Mouse (Mus musculus) olfactory bulb, adult 2 months (tissue): Measurements from ENCODE around the gene Sprr2e. TPM values are rescaled to one million over a fixed set of nuclear protein-coding genes. Genes with fewer than 3 reads are reported as not detected.

Source experiments
- H3K27ac ChIP-seq: fragments of 200-500 bp; 2 replicates; pipeline ENCODE4 v1.5.1; 2012; ENCODE audit warnings: low read depth, low read length; ENCODE audit not compliant: insufficient read depth
- H3K4me1 ChIP-seq: fragments of 200-500 bp; 2 replicates; pipeline ENCODE4 v1.6.1; 2012; ENCODE audit warnings: low read length; ENCODE audit not compliant: control insufficient read depth, insufficient read depth
- H3K4me3 ChIP-seq: fragments of 200-500 bp; 2 replicates; pipeline ENCODE4 v1.5.1; 2012; ENCODE audit warnings: mild to moderate bottlenecking, low read depth, low read length, moderate library complexity; ENCODE audit not compliant: insufficient read depth
- CTCF ChIP-seq: fragments of 200-500 bp; IDR thresholded peaks from 2 replicates; pipeline ENCODE4 v1.5.1; 2012; ENCODE audit warnings: low read depth, mild to moderate bottlenecking, low read length, moderate library complexity; ENCODE audit not compliant: insufficient read depth
- POLR2A ChIP-seq: fragments of 200-500 bp; IDR thresholded peaks from 2 replicates; pipeline ENCODE4 v1.6.1; 2012; ENCODE audit warnings: mild to moderate bottlenecking, low read depth, low read length, moderate library complexity; ENCODE audit not compliant: insufficient read depth
- WGBS: fragments of 180-500 bp; shearing (Covaris S2); methylation state at CpG from one replicate; pipeline ENCODE4 v1.1.7; 2018; 5-methylcytosine and 5-hydroxymethylcytosine counted together
- polyA plus RNA-seq: library from polyadenylated mRNA; stranded (reverse); fragments of >200 nt; gene quantifications from 2 replicates; pipeline ENCODE4 v1.2.4, GENCODE M21; 2012; ENCODE audit warnings: low replicate concordance; ENCODE audit not compliant: missing spikeins, insufficient read depth, insufficient read length

Gene Sprr2e
- polyA plus RNA-seq, 1 experiment = not detected

- 82% methylated on average over 1 of the region's 1 CpGs for WGBS
- no peaks in the 10 kb centered on the region for H3K4me1 ChIP-seq
- H3K4me3 ChIP-seq = no peak within 1 kb of the TSS
- TF ChIP-seq CTCF = no peak
- TF ChIP-seq POLR2A = no peak
- H3K27ac ChIP-seq = no peak within 1 kb of the TSS
These were observed 33.4 kb downstream of the Sprr2e start, which contains the start of gene Sprr2h for GRCm38 (mm10) chr3:92385385-92385784. Gene Sprr2h, plus strand, starts transcription at chr3:92385685.

- Histone ChIP-seq H3K27ac (no peak overlapping the region), H3K4me1 (no peaks in the 10 kb centered on the region), H3K4me3 (no peak overlapping the region)
- TF ChIP-seq CTCF (no peak), POLR2A (no peak)
- WGBS = 49% methylated on average over 1 of the region's 1 CpGs
These were observed 42.4 kb downstream of the Sprr2e start for GRCm38 (mm10) chr3:92394301-92394700.

Other genes starting within 250 kb of the Sprr2e start
- gene Prr9, start 228.2 kb upstream of the Sprr2e start, polyA plus RNA-seq = not detected in 2 replicates
- not detected in 2 replicates for gene Lelp1, start 209.4 kb upstream of the Sprr2e start, polyA plus RNA-seq
- not detected in 2 replicates for gene Sprr2a1, start 136.3 kb upstream of the Sprr2e start, polyA plus RNA-seq
- gene Sprr2a2, start 136.2 kb upstream of the Sprr2e start, polyA plus RNA-seq = not detected in 2 replicates
- gene Sprr2a3, start 66.7 kb upstream of the Sprr2e start, polyA plus RNA-seq = not detected in 2 replicates
- not detected in 2 replicates for gene Sprr2b, start 35.5 kb upstream of the Sprr2e start, polyA plus RNA-seq
- gene Sprr2d, start 13.0 kb upstream of the Sprr2e start, polyA plus RNA-seq = not detected in 2 replicates
- gene Sprr2f, start 13.0 kb downstream of the Sprr2e start, polyA plus RNA-seq = not detected in 2 replicates
- gene Sprr2h, start 33.5 kb downstream of the Sprr2e start, polyA plus RNA-seq = not detected in 2 replicates
- not detected in 2 replicates for gene Sprr2i, start 55.8 kb downstream of the Sprr2e start, polyA plus RNA-seq
- gene Sprr2j-ps, start 65.9 kb downstream of the Sprr2e start, polyA plus RNA-seq = not detected in 2 replicates
- gene Gm9774, start 77.3 kb downstream of the Sprr2e start, polyA plus RNA-seq = not detected in 2 replicates
- not detected in 2 replicates for gene Sprr2k, start 80.4 kb downstream of the Sprr2e start, polyA plus RNA-seq
- not detected in 2 replicates for gene Sprr1b, start 86.6 kb downstream of the Sprr2e start, polyA plus RNA-seq
- gene Sprr3, start 106.6 kb downstream of the Sprr2e start, polyA plus RNA-seq = not detected in 2 replicates
- gene Sprr1a, start 133.8 kb downstream of the Sprr2e start, polyA plus RNA-seq = not detected in 2 replicates
- not detected in 2 replicates for gene Sprr4, start 148.3 kb downstream of the Sprr2e start, polyA plus RNA-seq
- not detected in 2 replicates for gene 2310046K23Rik, start 182.4 kb downstream of the Sprr2e start, polyA plus RNA-seq
- not detected in 2 replicates for gene Ivl, start 221.6 kb downstream of the Sprr2e start, polyA plus RNA-seq
- not detected in 2 replicates for gene Smcp, start 236.9 kb downstream of the Sprr2e start, polyA plus RNA-seq